Mouse (Mus musculus) heart, adult 8-10 months (tissue): ENCODE data around the gene Ahcyl1. TPM values are rescaled to one million over a fixed set of nuclear protein-coding genes. Genes with fewer than 3 reads are reported as not detected.
A peak's percentile ranks its signal among the peaks of the same experiment; 100 is the strongest.

Experiments used
- DNase-seq: peaks from one replicate; pipeline ENCODE4 v3.0.0; 2022; ENCODE audit warnings: low spot score
- total RNA-seq, 4 experiments: library from RNA; stranded (reverse); gene quantifications; 2 replicates each; pipeline ENCODE4 v1.2.4; 2022

Gene Ahcyl1
- total RNA-seq, 4 experiments from 2014 or later: 76.2 to 87.9 (median 83.4) TPM

DNA sequence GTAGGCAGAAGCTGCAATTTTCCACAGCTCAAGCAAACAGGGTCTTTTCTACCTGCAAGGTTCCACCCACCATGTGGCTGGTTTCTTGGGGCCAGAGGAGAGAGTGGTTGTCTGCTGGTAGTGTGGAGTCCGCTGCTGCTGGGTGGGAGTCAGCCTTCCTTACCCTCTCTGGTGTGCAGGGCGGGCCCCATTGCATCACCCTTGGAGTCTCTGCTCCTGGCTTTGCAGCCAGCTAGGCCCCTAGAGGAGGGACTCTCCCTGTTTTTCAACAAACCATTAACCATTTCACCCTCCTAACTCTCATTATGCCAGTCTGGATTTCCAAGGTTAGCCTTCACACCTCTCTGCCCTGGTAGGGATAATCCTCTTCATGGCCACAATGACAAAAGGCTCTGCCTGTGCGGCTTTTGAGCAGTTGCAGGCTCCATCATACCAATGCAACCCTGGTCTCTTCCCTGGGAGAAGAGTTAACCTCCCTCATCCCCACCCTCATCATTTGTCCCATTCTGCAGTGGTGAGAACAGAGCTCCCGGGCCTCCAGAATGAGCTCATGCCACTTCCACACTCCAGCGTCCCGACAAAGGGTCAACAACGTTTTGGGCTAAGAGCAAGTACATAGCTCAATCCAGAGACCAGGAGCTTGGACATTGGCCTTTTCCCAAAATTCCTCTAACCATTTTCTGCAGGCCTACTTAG lies 7.5 kb upstream of the Ahcyl1 start:
- peak; percentile 66 for DNase-seq

GRCm38 (mm10) chr3:107701767-107702394 lies 5.5 kb upstream of the Ahcyl1 start:
- no peak for DNase-seq

GRCm38 (mm10) chr3:107700625-107701024 lies 4.3 kb upstream of the Ahcyl1 start:
- DNase-seq: no peak

DNA sequence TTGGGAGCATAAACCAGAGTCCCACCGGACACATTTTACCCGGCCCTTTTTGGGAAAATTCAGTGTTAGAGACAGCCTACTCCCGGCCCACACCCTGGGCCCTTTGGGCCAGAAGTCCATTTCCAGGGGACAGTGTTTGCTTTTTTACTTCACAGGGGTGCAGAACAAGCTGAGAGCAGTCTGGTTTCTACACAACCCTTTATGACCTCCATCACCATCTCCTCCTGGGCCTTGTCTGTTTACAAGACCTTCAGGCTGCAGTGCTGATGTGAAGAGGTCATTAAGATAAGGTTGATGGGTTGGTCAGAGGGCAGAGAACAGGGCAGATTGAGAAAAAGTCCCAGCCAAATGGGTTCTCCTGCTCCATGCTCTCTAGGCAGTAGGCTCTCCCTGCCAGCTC lies 550 bp upstream of the Ahcyl1 start:
- DNase-seq: no peak

GRCm38 (mm10) chr3:107695219-107695947 lies 977 bp downstream of the Ahcyl1 start:
- DNase-seq: no peak

- no peak for DNase-seq
Measured at GRCm38 (mm10) chr3:107694256-107694900, 2.0 kb downstream of the Ahcyl1 start.

- peak; percentile 43 for DNase-seq
Measured at GRCm38 (mm10) chr3:107690366-107690765, 6.0 kb downstream of the Ahcyl1 start.

DNA sequence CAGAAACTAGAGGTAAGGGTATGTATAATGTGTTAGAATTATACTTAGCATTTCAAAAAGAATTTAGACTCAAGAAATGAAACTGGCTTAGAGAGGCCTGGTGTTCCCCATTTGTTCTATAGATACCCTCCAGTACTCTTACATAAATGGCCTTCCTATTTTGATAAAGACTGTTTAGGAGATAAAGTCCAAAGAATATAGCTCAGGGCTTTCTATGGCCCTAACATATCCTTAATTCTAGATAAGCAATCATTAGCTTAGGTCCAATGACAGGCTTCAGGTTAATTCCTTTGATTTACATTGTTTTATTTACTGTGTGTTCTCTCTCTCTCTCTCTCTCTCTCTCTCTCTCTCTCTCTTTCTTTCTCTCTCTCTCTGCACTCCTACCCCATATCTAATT lies 7.1 kb downstream of the Ahcyl1 start:
- DNase-seq: no peak

DNA sequence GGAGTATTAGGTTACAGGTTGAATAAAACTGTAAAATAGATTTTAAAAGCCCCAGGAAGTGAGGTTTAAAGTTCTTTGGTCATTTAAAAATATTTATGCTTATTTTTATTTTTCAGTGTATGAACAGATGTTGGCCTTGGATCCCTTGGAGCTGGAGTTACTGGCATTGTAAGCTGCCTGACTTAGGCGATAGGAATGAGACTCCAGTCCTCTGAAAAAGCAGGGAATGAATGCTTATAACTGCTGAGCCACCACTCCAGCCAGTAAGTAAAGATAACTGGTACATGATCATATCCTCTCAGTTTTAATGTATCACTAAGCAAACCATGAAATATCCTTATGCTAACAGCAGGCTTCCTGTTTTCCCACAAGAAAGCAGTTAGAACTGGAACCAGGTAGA lies 8.1 kb downstream of the Ahcyl1 start:
- no peak for DNase-seq

DNA sequence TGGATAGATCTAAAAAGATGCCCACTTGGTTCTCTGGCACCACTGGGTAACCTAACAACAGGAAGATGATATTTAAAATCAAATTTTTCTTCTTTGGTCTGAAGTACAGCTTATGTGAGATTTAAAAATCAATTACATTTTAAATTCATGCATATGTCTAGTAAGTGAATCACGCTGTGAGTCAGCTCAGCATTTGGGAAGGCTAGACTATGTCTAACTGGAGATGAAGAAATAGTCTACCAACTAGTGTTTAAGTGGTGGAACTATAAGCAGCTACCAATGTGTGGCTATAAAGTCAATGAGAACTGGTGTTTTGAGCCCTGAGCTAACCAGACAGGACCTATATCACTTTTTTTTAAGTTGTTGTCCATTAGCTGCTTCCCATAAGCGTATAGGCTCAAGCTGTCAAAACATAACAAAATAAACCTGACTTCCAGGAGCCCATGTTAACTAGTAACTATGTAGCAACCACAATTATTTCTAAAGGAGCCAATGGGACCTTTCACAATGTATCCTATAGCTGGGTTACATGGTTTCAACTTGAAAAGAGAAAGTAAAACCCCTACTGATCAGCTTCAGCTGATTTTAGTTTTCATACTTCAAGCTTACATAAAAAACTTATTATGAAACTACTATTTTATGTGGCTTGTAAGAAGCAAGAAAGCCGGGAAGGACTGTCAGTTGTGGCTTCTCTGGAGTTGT lies 9.9 kb downstream of the Ahcyl1 start:
- no peak for DNase-seq

GRCm38 (mm10) chr3:107685652-107686051 lies 10.7 kb downstream of the Ahcyl1 start:
- no peak for DNase-seq

- no peak for DNase-seq
Measured at GRCm38 (mm10) chr3:107683587-107683986, 12.8 kb downstream of the Ahcyl1 start.

GRCm38 (mm10) chr3:107680790-107681576 lies 15.4 kb downstream of the Ahcyl1 start:
- no peak for DNase-seq

GRCm38 (mm10) chr3:107671509-107671908 lies 24.9 kb downstream of the Ahcyl1 start:
- no peak for DNase-seq

DNA sequence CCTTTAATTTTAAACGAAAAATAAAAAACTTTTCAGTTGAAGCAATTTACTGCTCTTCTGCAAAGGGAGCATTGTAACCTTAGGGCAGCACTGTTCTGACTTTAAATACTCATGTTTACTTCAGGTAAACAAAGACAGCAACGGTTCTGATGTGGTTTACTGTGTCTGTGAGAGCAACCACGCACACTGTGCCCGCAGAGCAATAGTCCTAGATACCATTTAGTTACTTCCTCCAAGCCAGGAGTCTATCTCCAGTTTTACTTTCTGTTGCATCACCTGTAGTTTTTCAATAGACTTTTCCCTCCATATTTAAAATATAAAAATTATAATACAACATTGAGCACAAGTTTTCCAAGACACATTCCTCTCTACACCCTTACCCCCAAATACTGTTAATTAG lies 25.9 kb downstream of the Ahcyl1 start:
- DNase-seq: no peak

DNA sequence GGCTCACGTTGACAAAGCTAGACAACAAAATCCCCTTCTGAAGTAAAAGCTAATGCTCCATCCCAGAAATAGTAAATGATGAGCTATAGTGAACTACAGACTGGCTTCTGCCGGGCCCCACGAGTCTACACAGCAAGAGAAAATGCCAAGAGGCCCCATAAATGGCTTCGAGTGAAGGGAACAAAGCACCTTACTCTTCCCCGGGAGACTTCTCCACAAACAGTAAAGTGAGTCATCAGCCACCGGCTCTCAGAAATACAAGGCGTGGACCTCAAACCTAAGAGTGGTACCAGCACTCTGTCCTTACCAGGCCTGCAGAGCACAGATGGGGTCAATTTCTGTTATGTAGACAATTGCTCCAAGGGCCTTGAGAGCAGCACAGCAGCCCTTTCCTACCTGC lies 27.6 kb downstream of the Ahcyl1 start:
- DNase-seq: no peak

DNA sequence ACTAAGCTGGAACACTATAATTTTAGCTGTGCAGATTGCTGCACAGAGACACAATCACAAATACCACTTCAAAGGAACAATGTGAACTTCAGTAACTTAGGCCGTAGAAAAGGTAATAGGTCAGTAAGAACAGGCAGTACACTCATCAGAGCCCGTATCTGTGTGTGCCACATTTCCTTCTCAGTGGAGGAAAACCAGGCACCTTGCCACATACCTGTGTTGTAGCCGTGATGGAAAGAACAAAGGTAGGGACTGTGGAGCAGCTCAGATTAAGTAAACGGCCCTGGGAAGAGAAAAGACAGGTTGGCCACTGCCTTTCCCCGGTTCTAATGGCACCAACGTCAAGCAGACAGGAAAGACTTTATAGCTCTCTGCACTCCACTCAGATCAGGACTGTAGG lies 28.9 kb downstream of the Ahcyl1 start:
- no peak for DNase-seq

GRCm38 (mm10) chr3:107664641-107665040 lies 31.7 kb downstream of the Ahcyl1 start:
- no peak for DNase-seq

DNA sequence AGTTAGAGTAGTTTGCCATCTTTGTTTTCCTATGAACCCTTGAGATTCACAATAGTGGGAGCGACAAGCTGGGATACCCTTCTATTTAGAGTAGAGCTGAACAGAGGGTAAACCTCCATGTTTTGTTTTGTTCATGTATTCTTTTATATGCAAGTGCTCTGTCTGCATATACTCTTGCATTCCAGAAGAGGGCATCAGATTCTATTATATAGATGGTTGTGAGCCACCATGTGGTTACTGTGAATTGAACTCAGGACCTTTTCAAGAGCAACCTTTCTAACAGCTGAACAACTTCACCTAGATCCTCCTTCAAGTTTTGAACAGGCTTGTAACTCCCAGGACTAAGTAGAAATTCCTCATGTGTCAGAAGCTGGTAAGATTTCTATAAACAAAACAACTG lies 37.4 kb downstream of the Ahcyl1 start:
- no peak for DNase-seq

GRCm38 (mm10) chr3:107656888-107657287 lies 39.5 kb downstream of the Ahcyl1 start:
- no peak for DNase-seq

DNA sequence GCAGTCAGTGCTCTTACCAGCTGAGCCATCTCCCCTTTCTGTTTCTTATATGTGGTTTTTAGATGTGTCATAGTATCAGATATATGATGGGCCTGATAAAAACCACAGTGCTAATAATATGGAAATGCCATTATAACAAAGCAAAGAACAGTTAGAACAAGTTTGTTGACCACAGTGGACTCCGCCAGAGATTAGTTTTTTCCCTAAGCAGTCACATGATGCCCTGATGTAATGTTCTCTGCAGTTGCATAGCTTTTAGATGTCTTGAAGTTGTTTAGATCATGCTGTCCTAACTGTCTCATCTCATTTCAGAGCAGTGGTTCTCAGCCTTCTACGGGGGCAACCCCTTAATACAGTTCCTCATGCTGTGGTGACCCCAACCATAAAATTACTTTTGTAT lies 40.2 kb downstream of the Ahcyl1 start:
- DNase-seq: no peak
